Mouse (Mus musculus): ENCODE measurements around the gene Knstrn. TPM values are rescaled to one million over a fixed set of nuclear protein-coding genes. Genes with fewer than 3 reads are reported as not detected.
A peak's percentile ranks its signal among the peaks of the same experiment; 100 is the strongest.

Knstrn gene
- polyA plus RNA-seq, 1 experiment, result 1.0 TPM

GRCm38 (mm10) chr2:118776295-118776694 lies 37.5 kb upstream of the Knstrn start:
- H3K4me1 ChIP-seq (ENCODE audit: control insufficient read depth, insufficient read depth, low read length), result peaks cover 5% of the 10 kb centered on the region; the same call in 1 of the 2 replicates
- 50% methylated on average over 2 of the region's 2 CpGs for WGBS
- H3K4me3 ChIP-seq (replicated peaks; ENCODE audit: extremely low read depth, low read depth, low read length), result no peak overlapping the region
- no peak for DNase-seq
- no peak for TF ChIP-seq POLR2A (IDR thresholded peaks at IDR 0.05; ENCODE audit: borderline replicate concordance, extremely low read depth, low read depth, low read length)
- no peak for TF ChIP-seq CTCF (IDR thresholded peaks at IDR 0.05; ENCODE audit: insufficient read depth, low read length)

- no peak for DNase-seq
- 78% methylated on average over 4 of the region's 4 CpGs for WGBS
- TF ChIP-seq CTCF (IDR thresholded peaks at IDR 0.05; ENCODE audit: insufficient read depth, low read length), result no peak
- no peak for TF ChIP-seq POLR2A (IDR thresholded peaks at IDR 0.05; ENCODE audit: borderline replicate concordance, extremely low read depth, low read depth, low read length)
- Histone ChIP-seq H3K4me3 (replicated peaks; ENCODE audit: extremely low read depth, low read depth, low read length) (no peak overlapping the region), H3K4me1 (ENCODE audit: control insufficient read depth, insufficient read depth, low read length) (peaks cover 5% of the 10 kb centered on the region; the same call in 1 of the 2 replicates)
Measured at GRCm38 (mm10) chr2:118778418-118778817, 35.4 kb upstream of the Knstrn start.

- WGBS, result 19% methylated on average over 10 of the region's 10 CpGs
- peak overlapping the region; percentile 43 for H3K4me3 ChIP-seq (replicated peaks; ENCODE audit: extremely low read depth, low read depth, low read length)
- H3K4me1 ChIP-seq (ENCODE audit: control insufficient read depth, insufficient read depth, low read length), result peaks cover 5% of the 10 kb centered on the region; the same call in 1 of the 2 replicates
- DNase-seq, result no peak
- TF ChIP-seq CTCF (IDR thresholded peaks at IDR 0.05; ENCODE audit: insufficient read depth, low read length), result no peak
- TF ChIP-seq POLR2A (IDR thresholded peaks at IDR 0.05; ENCODE audit: borderline replicate concordance, extremely low read depth, low read depth, low read length), result no peak
Measured at GRCm38 (mm10) chr2:118779065-118779464, 34.7 kb upstream of the Knstrn start.

DNA sequence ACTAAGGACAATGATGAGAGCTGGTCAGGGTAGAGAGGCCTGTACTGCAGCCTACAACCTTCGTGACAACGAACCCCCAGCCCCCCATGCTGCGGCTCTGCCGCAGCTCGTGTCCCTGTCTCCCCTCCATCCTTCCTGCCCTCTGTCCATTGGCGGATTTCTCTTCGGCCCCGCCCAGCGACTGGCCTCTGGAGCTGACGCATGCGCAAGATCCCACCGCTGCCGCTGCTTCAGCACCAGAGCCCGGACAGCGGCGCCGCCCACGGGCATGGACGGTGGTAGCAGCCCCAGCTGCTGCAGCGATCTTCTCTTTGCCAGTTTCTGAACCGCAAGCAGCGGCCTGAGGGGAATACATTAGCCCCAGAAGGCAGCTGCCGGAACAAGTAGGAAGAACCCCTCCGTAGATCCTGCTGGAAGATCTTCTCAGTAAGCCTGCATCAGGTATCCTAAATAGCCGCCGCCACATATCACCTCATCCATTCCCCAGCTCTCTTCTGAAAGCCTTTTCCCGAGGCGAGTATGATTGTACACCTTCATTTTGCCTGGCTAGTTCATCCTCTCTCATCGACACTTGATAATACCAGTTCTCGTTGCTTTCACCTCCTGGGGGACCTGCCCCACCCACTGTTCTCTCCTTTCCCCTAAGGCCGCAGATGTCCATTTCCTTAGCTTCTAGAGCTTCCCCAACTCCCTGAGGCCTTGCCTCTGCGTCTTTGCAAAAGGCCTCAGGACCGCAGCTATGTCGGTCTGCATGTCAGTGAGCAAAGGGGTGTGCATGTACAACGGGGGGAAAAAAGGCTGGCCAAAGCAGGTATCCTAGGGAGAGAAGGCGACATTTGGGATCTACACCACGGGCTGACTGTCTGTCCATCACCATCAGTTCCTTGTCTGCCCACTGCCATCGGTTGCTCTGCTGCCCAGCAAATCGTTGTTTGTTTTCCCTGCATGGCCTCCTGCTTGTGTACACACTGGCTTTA lies 34.0 kb upstream of the Knstrn start, which contains the start of gene Disp2:
Disp2 (plus strand) TSS at position 216 of the 977 bp plus-strand sequence.
- Histone ChIP-seq H3K4me1 (ENCODE audit: control insufficient read depth, insufficient read depth, low read length) (peaks cover 5% of the 10 kb centered on the region; the same call in 1 of the 2 replicates), H3K4me3 (replicated peaks; ENCODE audit: extremely low read depth, low read depth, low read length) (peak within 1 kb of the TSS; percentile 43)
- DNase-seq, result peak; percentile 91
- WGBS, result 10% methylated on average over 39 of the region's 39 CpGs
- TF ChIP-seq POLR2A (IDR thresholded peaks at IDR 0.05; ENCODE audit: borderline replicate concordance, extremely low read depth, low read depth, low read length) (peak; percentile 31; the same call in 1 of the 2 replicates), CTCF (IDR thresholded peaks at IDR 0.05; ENCODE audit: insufficient read depth, low read length) (no peak)

- no peak for TF ChIP-seq POLR2A (IDR thresholded peaks at IDR 0.05; ENCODE audit: borderline replicate concordance, extremely low read depth, low read depth, low read length)
- no peak for TF ChIP-seq CTCF (IDR thresholded peaks at IDR 0.05; ENCODE audit: insufficient read depth, low read length)
- WGBS, result 59% methylated on average over 1 of the region's 1 CpGs
- H3K4me1 ChIP-seq (ENCODE audit: control insufficient read depth, insufficient read depth, low read length), result peaks cover 5% of the 10 kb centered on the region; the same call in 1 of the 2 replicates
- no peak for DNase-seq
- H3K4me3 ChIP-seq (replicated peaks; ENCODE audit: extremely low read depth, low read depth, low read length), result no peak overlapping the region
Measured at GRCm38 (mm10) chr2:118781115-118781514, 32.7 kb upstream of the Knstrn start.

GRCm38 (mm10) chr2:118782303-118782702 lies 31.5 kb upstream of the Knstrn start:
- H3K4me1 ChIP-seq (ENCODE audit: control insufficient read depth, insufficient read depth, low read length), result peaks cover 5% of the 10 kb centered on the region; the same call in 1 of the 2 replicates
- no peak for DNase-seq
- H3K4me3 ChIP-seq (replicated peaks; ENCODE audit: extremely low read depth, low read depth, low read length), result no peak overlapping the region
- 39% methylated on average over 4 of the region's 4 CpGs for WGBS
- TF ChIP-seq POLR2A (IDR thresholded peaks at IDR 0.05; ENCODE audit: borderline replicate concordance, extremely low read depth, low read depth, low read length), result no peak

DNA sequence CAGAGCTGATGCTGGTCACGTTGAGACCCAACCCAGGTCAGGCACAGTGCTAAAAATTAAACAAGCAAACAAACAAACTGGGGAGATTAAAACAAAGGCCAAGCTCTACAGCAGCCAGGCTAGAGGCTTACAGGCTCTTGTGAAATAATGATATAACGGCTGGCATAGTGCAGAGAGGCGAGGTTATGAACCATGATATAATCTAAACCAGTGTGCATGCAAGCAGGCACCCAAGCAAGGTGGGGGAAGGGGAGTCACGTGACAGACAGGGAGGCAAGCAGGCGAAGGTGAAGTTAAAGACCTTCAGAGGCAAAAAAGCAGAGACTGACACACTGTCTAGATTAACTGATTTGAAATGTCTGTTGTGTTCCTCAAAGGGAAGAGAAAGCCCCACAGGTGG lies 30.7 kb upstream of the Knstrn start:
- no peak for DNase-seq
- Histone ChIP-seq H3K4me1 (ENCODE audit: control insufficient read depth, insufficient read depth, low read length) (peaks cover 5% of the 10 kb centered on the region; the same call in 1 of the 2 replicates), H3K4me3 (replicated peaks; ENCODE audit: extremely low read depth, low read depth, low read length) (no peak overlapping the region)
- TF ChIP-seq POLR2A (IDR thresholded peaks at IDR 0.05; ENCODE audit: borderline replicate concordance, extremely low read depth, low read depth, low read length) (no peak), CTCF (IDR thresholded peaks at IDR 0.05; ENCODE audit: insufficient read depth, low read length) (no peak)
- 38% methylated on average over 5 of the region's 5 CpGs for WGBS

DNA sequence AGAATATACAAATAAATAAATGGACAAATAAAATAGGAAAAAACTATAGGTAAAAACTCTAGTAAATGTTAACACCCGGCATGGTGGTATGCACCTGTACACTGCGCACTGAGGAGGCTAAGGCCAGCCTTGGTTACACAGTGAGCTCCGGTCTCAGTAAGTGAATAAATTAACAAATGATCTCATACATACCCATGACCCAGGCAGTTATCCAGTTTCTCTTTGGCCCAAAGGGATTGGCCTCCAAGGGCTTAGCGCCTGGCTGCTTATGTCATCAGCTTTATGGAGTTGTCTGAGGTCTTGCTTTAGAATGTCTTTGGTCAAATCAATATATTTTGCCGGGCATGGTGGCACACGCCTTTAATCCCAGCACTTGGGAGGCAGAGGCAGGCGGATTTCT lies 30.1 kb upstream of the Knstrn start:
- Histone ChIP-seq H3K4me3 (replicated peaks; ENCODE audit: extremely low read depth, low read depth, low read length) (no peak overlapping the region), H3K4me1 (ENCODE audit: control insufficient read depth, insufficient read depth, low read length) (peaks cover 5% of the 10 kb centered on the region; the same call in 1 of the 2 replicates)
- WGBS, result 85% methylated on average over 7 of the region's 7 CpGs
- TF ChIP-seq CTCF (IDR thresholded peaks at IDR 0.05; ENCODE audit: insufficient read depth, low read length) (no peak), POLR2A (IDR thresholded peaks at IDR 0.05; ENCODE audit: borderline replicate concordance, extremely low read depth, low read depth, low read length) (no peak)
- no peak for DNase-seq

DNA sequence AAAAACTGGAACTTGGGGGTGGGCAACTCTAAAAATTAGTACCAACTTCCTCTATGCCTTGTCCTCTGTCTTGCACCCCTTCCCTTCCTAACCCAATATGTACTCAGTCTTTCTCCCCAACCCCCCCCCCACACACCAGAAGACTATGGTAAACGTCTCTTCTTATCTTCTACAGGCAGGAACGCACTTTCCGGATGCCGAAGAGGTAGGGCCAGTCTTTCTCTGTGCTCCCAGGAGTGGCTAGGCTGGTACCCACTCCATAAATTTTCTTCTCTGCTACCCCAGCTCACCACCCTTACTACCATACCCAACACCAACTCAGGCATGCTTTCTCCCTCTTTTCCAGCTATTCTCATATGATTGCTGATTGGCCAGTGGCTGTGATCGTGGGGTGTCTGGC lies 27.3 kb upstream of the Knstrn start:
- TF ChIP-seq POLR2A (IDR thresholded peaks at IDR 0.05; ENCODE audit: borderline replicate concordance, extremely low read depth, low read depth, low read length) (no peak), CTCF (IDR thresholded peaks at IDR 0.05; ENCODE audit: insufficient read depth, low read length) (no peak)
- WGBS, result 76% methylated on average over 5 of the region's 5 CpGs
- H3K4me3 ChIP-seq (replicated peaks; ENCODE audit: extremely low read depth, low read depth, low read length), result no peak overlapping the region
- no peaks in the 10 kb centered on the region for H3K4me1 ChIP-seq (ENCODE audit: control insufficient read depth, insufficient read depth, low read length)
- DNase-seq, result no peak
